Mouse (Mus musculus) liver, embryonic 14.5 days (tissue): ENCODE data around the gene Gm6993.

Experiments used
- CTCF ChIP-seq: IDR thresholded peaks from 2 replicates; pipeline ENCODE4 v1.5.1; 2016; ENCODE audit warnings: antibody characterized with exemption, low read depth, control low read depth
- EP300 ChIP-seq: IDR thresholded peaks from 2 replicates; pipeline ENCODE4 v1.6.1; 2016; ENCODE audit warnings: antibody characterized with exemption, low read depth

GRCm38 (mm10) chr12:31273646-31274045 lies 33.1 kb downstream of the Gm6993 start:
- TF ChIP-seq CTCF, result no peak
- no peak for TF ChIP-seq EP300
